ENCODE assay signal across 34 mouse cellular contexts in the genomic region with DNA sequence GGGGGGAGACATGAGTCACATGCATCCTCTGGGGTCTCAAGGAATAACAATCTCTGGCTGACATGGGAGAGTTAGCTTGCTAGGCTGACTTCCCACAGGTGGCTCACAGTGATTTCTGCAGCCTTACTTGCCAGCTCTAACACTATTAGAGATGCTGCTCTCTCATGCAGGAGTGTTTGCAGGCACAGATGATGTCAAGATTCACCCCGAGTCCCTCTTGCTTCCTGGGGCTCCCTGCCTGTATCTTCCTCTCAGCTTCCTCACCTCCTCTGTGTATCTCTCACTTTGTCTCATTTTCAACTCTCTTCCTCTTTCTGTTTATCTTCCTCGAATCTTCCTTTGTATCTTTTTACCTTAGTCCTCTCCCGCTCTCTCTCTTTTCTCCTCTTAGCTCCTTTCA.
DNase-seq lines count a peak whose midpoint lies in the region; ATAC-seq and TF ChIP-seq lines count a peak whose summit lies in the region.
"Had no signal": no experiment of that assay in that cellular context is flagged by ENCODE, and none has a peak within 500 bp of the region (broad histone marks: within the 10 kb centered on the region; RNA-seq: fewer than 3 reads in every experiment).

No protein-coding gene starts in this region.

- no peaks in the 10 kb centered on the region for H3K27me3 ChIP-seq in forebrain, embryonic 10.5 days (ENCODE audit: poor library complexity, severe bottlenecking)
- no peaks in the 10 kb centered on the region for H3K27me3 ChIP-seq in forebrain, embryonic 13.5 days
- no peaks in the 10 kb centered on the region for H3K27me3 ChIP-seq in midbrain, embryonic 13.5 days
- H3K27me3 ChIP-seq: embryonic facial prominence, embryonic 12.5 days; limb, embryonic 15.5 days; megakaryocyte, embryonic 14.5 days had no signal

- H3K4me3 ChIP-seq in forebrain, embryonic 10.5 days: no peak overlapping the region
- H3K4me3 ChIP-seq in forebrain, embryonic 13.5 days: no peak overlapping the region
- no peak overlapping the region for H3K4me3 ChIP-seq in bone marrow, adult 2 months (replicated peaks; ENCODE audit: control insufficient read depth, low read depth, low read length)
- no peak overlapping the region for H3K4me3 ChIP-seq in midbrain, embryonic 13.5 days (replicated peaks)
- H3K4me3 ChIP-seq: embryonic facial prominence, embryonic 12.5 days; hindbrain, embryonic 10.5 days; hindbrain, embryonic 15.5 days; limb, embryonic 10.5 days; limb, embryonic 15.5 days; megakaryocyte, embryonic 14.5 days; midbrain, embryonic 12.5 days had no signal

- 78% methylated on average over 3 of the region's 3 CpGs for WGBS in forebrain, embryonic 10.5 days
- WGBS in forebrain, embryonic 13.5 days: 72% methylated on average over 3 of the region's 3 CpGs
- 23% methylated on average over 3 of the region's 3 CpGs for WGBS in bone marrow, adult 2 months
- WGBS in midbrain, embryonic 13.5 days: 77% methylated on average over 3 of the region's 3 CpGs

- TF ChIP-seq CTCF in bone marrow, adult 2 months (IDR thresholded peaks at IDR 0.05; ENCODE audit: control insufficient read depth, insufficient read depth, low read length): no peak

- no peak for TF ChIP-seq POLR2A in bone marrow, adult 2 months (IDR thresholded peaks at IDR 0.05; ENCODE audit: borderline replicate concordance, control insufficient read depth, low read depth, low read length)

- no peak overlapping the region for H3K9ac ChIP-seq in forebrain, embryonic 13.5 days
- H3K9ac ChIP-seq in midbrain, embryonic 13.5 days (replicated peaks): no peak overlapping the region
- H3K9ac ChIP-seq: embryonic facial prominence, embryonic 12.5 days; hindbrain, embryonic 15.5 days; limb, embryonic 15.5 days; liver, embryonic 14.5 days; lung, embryonic 14.5 days; midbrain, embryonic 12.5 days had no signal

- H3K4me2 ChIP-seq in forebrain, embryonic 13.5 days: no peak overlapping the region
- no peak overlapping the region for H3K4me2 ChIP-seq in midbrain, embryonic 13.5 days (replicated peaks)
- H3K4me2 ChIP-seq: embryonic facial prominence, embryonic 12.5 days; hindbrain, embryonic 15.5 days; limb, embryonic 15.5 days; lung, embryonic 14.5 days; midbrain, embryonic 12.5 days had no signal

- intact Hi-C loops in gastrocnemius, postnatal 36 days (cut with DNase I): no loop called here

- no peak for DNase-seq in forebrain, embryonic 10.5 days (ENCODE audit: extremely low spot score, low spot score)
- DNase-seq in A20 (ENCODE audit: low read depth, low spot score): peak; percentile 44
- no peak for DNase-seq in left cerebral cortex, adult 8-10 months (ENCODE audit: low spot score in 2 of 2)
- DNase-seq in gastrocnemius, postnatal 36 days: no peak
- DNase-seq: adrenal gland, adult 8-10 months; cerebellum, adult 11 months; cerebellum, adult 9-10 months; cerebellum, postnatal 36 days; embryo, embryonic 11 days; heart, adult 18-20 months; heart, postnatal 14 days; kidney, adult 11 months; kidney, postnatal 36 days; layer of hippocampus, postnatal 36 days; lung, embryonic 14.5 days; lung, postnatal 14 days; retina, postnatal 1 day; right cerebral cortex, postnatal 14 days; thymus, adult 18-20 months; thymus, postnatal 25 days had no signal

- 0 out of 2 replicates have a peak overlapping the region, but pooled peaks have one; percentile 41 for H3K27ac ChIP-seq in forebrain, embryonic 10.5 days
- no peak overlapping the region for H3K27ac ChIP-seq in forebrain, embryonic 13.5 days
- peak overlapping the region; percentile 31; the same call in 1 of the 2 replicates for H3K27ac ChIP-seq in bone marrow, adult 2 months (ENCODE audit: control insufficient read depth, insufficient read depth, low read depth, low read length, poor library complexity)
- no peak overlapping the region for H3K27ac ChIP-seq in midbrain, embryonic 13.5 days
- H3K27ac ChIP-seq: embryonic facial prominence, embryonic 12.5 days; hindbrain, embryonic 15.5 days; limb, embryonic 10.5 days; limb, embryonic 15.5 days; liver, embryonic 14.5 days; midbrain, embryonic 12.5 days; stomach, postnatal 0 days had no signal

- no peaks in the 10 kb centered on the region for H3K36me3 ChIP-seq in forebrain, embryonic 10.5 days (replicated peaks)
- no peaks in the 10 kb centered on the region for H3K36me3 ChIP-seq in forebrain, embryonic 13.5 days (ENCODE audit: poor library complexity, severe bottlenecking)
- H3K36me3 ChIP-seq in midbrain, embryonic 13.5 days: no peaks in the 10 kb centered on the region
- H3K36me3 ChIP-seq: embryonic facial prominence, embryonic 12.5 days; hindbrain, embryonic 10.5 days; hindbrain, embryonic 15.5 days; limb, embryonic 10.5 days; limb, embryonic 15.5 days; midbrain, embryonic 12.5 days had no signal

- no peaks in the 10 kb centered on the region for H3K9me3 ChIP-seq in forebrain, embryonic 10.5 days
- H3K9me3 ChIP-seq in forebrain, embryonic 13.5 days (replicated peaks): no peaks in the 10 kb centered on the region
- no peaks in the 10 kb centered on the region for H3K9me3 ChIP-seq in midbrain, embryonic 13.5 days
- H3K9me3 ChIP-seq: embryonic facial prominence, embryonic 12.5 days; hindbrain, embryonic 10.5 days; hindbrain, embryonic 15.5 days; limb, embryonic 10.5 days; limb, embryonic 15.5 days; megakaryocyte, embryonic 14.5 days; midbrain, embryonic 12.5 days had no signal

- no peak for ATAC-seq in forebrain, embryonic 13.5 days
- ATAC-seq in megakaryocyte, adult 5-6 weeks (ENCODE audit: poor library complexity, severe bottlenecking): peak; percentile 50
- no peak for ATAC-seq in midbrain, embryonic 13.5 days
- ATAC-seq: forebrain, embryonic 16.5 days had no signal

- peaks cover 63% of the 10 kb centered on the region for H3K4me1 ChIP-seq in forebrain, embryonic 10.5 days
- H3K4me1 ChIP-seq in forebrain, embryonic 13.5 days: peaks cover 55% of the 10 kb centered on the region
- H3K4me1 ChIP-seq in bone marrow, adult 2 months (ENCODE audit: control insufficient read depth, insufficient read depth, low read length): peaks cover 5% of the 10 kb centered on the region
- peaks cover 42% of the 10 kb centered on the region for H3K4me1 ChIP-seq in midbrain, embryonic 13.5 days (replicated peaks)

Comparison
In these comparisons a context has a peak if more than half of its experiments do, and no peak if none do; other contexts are left out.
1. H3K27ac ChIP-seq: peak in forebrain, embryonic 10.5 days (single experiment) and bone marrow, adult 2 months (single experiment); none in forebrain, embryonic 13.5 days (single experiment) and midbrain, embryonic 13.5 days (single experiment).